Mouse (Mus musculus): Measurements from ENCODE around the gene Als2. TPM values are rescaled to one million over a fixed set of nuclear protein-coding genes. Genes with fewer than 3 reads are reported as not detected.
A peak's percentile ranks its signal among the peaks of the same experiment; 100 is the strongest.

The Als2 gene
- polyA plus RNA-seq (2016; fragmentation: Nextera tagmentation; extraction: Ambion mirVana): 11.0 and 13.2 TPM in 2 replicates

DNA sequence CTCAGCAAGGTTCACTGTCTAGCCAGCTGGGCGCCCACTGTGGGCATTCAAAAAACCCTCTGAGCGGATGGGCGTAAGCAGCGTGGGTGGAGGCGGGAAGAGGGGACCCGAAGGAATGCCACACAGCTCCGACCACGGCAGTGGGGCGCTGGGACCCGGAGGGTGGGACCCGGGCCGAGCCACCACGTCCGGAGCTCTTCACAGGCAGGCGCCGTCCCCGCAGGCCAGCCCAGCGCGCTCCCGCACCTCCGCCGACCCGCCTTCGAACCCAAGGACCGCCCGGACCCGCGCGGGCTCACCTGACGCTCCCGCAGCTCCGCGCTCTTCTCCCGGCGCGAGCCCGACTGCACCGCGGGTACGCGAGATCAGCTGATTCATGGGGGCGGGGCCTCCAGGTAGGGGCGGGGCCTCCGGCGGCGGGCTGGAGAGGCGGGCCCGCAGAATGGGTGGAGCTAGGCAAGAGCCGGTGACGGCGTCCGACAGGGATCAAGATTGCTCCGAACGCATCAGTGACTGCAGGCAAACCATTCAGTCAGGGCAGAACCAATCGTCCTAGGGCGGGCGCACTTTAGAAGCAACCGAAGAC is at the start of gene Als2:
Als2 (minus strand) TSS at position 376 of the 586 bp plus-strand sequence.
- Histone ChIP-seq H3K4me3 (peak within 1 kb of the TSS; percentile 63), H3K9me3 (replicated peaks) (no peaks in the 10 kb centered on the region), H3K27ac (peak within 1 kb of the TSS; percentile 87), H3K36me3 (no peaks in the 10 kb centered on the region), H3K27me3 (ENCODE audit: low read depth, poor library complexity, severe bottlenecking) (no peaks in the 10 kb centered on the region), H3K4me1 (peaks cover 3% of the 10 kb centered on the region; the same call in 1 of the 2 replicates)
- DNase-seq (ENCODE audit: low spot score): peak; percentile 100
- under 1% methylated on average over 58 of the region's 58 CpGs for WGBS

DNA sequence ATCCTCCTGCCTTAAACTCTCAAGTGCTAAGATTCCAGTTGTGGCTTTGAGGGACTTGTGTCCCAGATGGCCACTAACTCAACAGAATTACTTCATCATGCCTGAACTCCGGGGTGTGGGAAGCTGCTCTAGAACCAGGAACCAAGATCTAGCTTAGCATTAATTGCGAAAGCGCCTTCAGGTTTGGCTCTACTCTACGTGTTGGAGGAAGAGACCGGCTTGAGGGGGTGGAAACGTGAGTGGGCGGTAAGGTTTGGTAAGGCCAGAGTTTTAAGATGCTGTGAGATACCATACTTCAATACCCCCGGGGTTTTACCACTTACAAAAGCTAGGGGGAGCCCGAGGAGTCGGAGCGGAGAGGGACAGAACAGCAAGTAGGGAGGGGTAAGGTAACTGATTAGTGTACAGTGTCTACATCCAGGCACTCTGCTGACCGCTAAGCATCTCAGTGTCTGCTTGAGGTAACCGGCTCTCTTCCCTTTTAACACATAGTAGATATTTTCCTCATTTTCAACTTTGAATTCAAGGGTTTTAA is 49.4 kb upstream of the Als2 start:
- peaks cover 11% of the 10 kb centered on the region for H3K4me1 ChIP-seq
- no peak for DNase-seq (ENCODE audit: low spot score)
- H3K4me3 ChIP-seq: no peak overlapping the region
- H3K36me3 ChIP-seq: no peaks in the 10 kb centered on the region
- no peaks in the 10 kb centered on the region for H3K27me3 ChIP-seq (ENCODE audit: low read depth, poor library complexity, severe bottlenecking)
- H3K27ac ChIP-seq: no peak overlapping the region
- WGBS: 78% methylated on average over 13 of the region's 13 CpGs
- no peaks in the 10 kb centered on the region for H3K9me3 ChIP-seq (replicated peaks)

DNA sequence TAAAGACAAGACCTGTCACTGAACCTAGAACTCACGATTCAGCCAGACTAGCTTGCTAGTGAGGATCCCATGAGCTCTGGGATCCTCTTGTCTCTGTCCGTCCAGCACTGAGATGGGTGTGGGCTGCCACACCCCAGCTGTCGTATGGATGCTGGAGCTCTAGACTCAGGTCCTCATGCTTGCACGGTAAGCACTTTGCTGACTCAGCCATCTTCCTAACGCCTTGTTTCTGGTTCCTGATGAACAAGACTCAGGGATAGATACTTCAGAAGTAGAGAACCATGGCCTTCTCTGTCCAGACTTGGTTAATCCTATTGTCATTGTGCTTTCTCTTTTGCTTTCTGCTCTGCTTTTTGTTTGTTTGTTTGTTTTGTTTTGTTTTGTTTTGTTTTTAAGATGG is 48.8 kb upstream of the Als2 start:
- Histone ChIP-seq H3K9me3 (replicated peaks) (no peaks in the 10 kb centered on the region), H3K4me1 (peaks cover 6% of the 10 kb centered on the region), H3K4me3 (no peak overlapping the region), H3K36me3 (no peaks in the 10 kb centered on the region), H3K27ac (no peak overlapping the region), H3K27me3 (ENCODE audit: low read depth, poor library complexity, severe bottlenecking) (no peaks in the 10 kb centered on the region)
- no peak for DNase-seq (ENCODE audit: low spot score)
- WGBS: 93% methylated on average over 5 of the region's 5 CpGs

DNA sequence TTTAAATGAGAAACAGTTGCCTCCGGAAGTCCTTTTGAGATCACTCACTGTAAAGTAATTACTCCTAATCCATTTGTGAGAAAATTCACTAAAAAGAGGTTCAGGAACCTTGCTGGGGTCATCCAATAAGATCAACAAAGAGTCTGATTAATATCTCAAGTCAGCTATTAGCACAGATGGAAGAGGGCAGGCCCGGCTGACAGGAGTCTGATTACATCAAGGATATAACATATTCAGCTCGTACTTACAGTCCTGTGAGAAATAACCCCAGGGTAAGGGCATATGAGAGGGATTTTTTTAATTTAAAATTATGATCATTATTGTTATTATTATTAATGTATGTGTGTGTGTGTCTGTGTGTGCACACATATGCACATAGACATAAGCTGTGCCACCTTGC is 35.2 kb upstream of the Als2 start:
- H3K36me3 ChIP-seq: no peaks in the 10 kb centered on the region
- H3K4me3 ChIP-seq: no peak overlapping the region
- no peak for DNase-seq (ENCODE audit: low spot score)
- 37% methylated on average over 3 of the region's 3 CpGs for WGBS
- H3K27ac ChIP-seq: peak overlapping the region; percentile 73
- peaks cover 42% of the 10 kb centered on the region for H3K4me1 ChIP-seq
- H3K27me3 ChIP-seq (ENCODE audit: low read depth, poor library complexity, severe bottlenecking): no peaks in the 10 kb centered on the region
- H3K9me3 ChIP-seq (replicated peaks): no peaks in the 10 kb centered on the region

DNA sequence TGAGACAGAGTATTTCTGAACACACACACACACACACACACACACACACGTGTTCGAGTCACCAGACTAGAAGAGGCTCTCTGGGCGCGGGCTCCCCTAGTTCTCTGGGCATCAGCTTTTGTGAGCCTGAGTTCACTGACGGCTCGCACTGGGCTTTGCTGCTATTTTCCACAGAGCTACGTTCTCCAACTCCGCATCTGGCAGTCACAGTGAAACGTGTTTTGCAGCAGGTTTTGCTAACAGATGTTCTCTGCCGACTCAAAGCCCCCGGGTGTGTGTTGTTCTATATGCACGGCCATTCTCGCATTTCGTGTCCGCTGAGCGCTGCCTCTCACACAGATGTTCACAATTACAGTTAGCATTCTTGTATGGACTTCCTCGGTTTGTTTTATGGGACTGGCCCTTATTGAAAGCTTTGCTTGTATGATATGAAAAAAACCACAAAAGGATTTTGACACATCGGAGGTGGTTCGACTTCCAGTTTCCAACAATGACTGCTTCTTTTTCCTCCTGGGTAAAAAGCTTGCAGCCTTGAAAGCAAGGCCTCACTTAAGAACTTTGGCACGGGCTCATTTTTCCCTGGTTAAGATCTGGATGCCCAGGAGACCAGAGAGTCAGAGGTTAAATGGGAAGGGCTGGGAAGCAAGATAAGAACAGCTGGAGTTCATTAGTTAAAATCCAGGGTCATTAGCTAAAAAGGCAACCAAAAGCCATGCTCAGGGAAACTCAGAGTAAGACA is 33.1 kb upstream of the Als2 start:
- Histone ChIP-seq H3K4me1 (peaks cover 42% of the 10 kb centered on the region), H3K4me3 (peak overlapping the region; percentile 29)
- 19% methylated on average over 20 of the region's 20 CpGs for WGBS

DNA sequence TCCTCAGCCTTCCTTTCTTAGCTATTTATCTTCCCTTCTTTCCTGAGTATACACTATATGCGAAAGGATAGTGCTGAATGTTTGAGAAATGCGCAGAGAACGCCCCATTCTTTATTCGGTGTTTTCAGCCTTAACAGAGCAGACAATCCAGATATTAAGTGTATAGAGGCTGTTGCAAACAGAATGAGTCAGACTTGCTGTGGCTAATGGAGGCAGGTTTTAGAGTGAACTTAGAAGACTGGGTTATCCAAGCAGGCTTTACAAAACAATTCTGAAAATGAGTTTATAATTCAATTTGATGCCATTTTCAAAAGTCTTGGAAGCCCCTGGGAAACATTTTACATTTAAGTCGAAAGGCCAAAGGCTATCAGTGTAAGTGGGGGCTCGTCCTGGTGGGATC is 32.4 kb upstream of the Als2 start:
- no peaks in the 10 kb centered on the region for H3K9me3 ChIP-seq (replicated peaks)
- H3K4me3 ChIP-seq: peak overlapping the region; percentile 29
- no peak for DNase-seq (ENCODE audit: low spot score)
- peaks cover 42% of the 10 kb centered on the region for H3K4me1 ChIP-seq
- no peaks in the 10 kb centered on the region for H3K36me3 ChIP-seq
- 71% methylated on average over 6 of the region's 6 CpGs for WGBS
- H3K27ac ChIP-seq: peak overlapping the region; percentile 86
- H3K27me3 ChIP-seq (ENCODE audit: low read depth, poor library complexity, severe bottlenecking): no peaks in the 10 kb centered on the region

More for the DNA sequence above, 33.1 kb upstream of the Als2 start:
- Histone ChIP-seq H3K27me3 (ENCODE audit: low read depth, poor library complexity, severe bottlenecking) (no peaks in the 10 kb centered on the region), H3K9me3 (replicated peaks) (no peaks in the 10 kb centered on the region), H3K36me3 (no peaks in the 10 kb centered on the region), H3K27ac (peak overlapping the region; percentile 86)
- peak; percentile 87 for DNase-seq (ENCODE audit: low spot score)

DNA sequence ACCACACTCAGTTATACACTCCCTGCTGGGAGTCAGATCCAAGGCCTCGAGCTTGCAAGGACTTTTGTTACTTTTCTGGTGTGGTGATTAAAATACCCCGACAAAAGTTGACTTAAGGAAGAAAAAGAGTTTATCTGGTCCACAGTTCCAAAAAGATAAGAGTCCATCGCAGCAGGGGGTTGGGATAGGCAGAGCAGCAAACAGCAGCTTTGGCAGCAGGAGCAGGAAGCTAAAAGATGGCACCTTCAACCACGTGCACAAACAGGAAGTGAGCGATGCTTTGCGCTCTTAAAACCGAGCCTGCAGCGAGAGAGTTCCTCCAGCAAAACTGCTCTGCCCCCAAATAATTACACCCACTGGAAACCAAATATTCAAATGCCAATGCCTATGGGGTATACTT is 31.9 kb upstream of the Als2 start:
- H3K4me3 ChIP-seq: no peak overlapping the region
- H3K9me3 ChIP-seq (replicated peaks): no peaks in the 10 kb centered on the region
- no peaks in the 10 kb centered on the region for H3K36me3 ChIP-seq
- H3K4me1 ChIP-seq: peaks cover 42% of the 10 kb centered on the region
- no peaks in the 10 kb centered on the region for H3K27me3 ChIP-seq (ENCODE audit: low read depth, poor library complexity, severe bottlenecking)
- no peak for DNase-seq (ENCODE audit: low spot score)
- peak overlapping the region; percentile 86 for H3K27ac ChIP-seq
- WGBS: 51% methylated on average over 8 of the region's 8 CpGs

DNA sequence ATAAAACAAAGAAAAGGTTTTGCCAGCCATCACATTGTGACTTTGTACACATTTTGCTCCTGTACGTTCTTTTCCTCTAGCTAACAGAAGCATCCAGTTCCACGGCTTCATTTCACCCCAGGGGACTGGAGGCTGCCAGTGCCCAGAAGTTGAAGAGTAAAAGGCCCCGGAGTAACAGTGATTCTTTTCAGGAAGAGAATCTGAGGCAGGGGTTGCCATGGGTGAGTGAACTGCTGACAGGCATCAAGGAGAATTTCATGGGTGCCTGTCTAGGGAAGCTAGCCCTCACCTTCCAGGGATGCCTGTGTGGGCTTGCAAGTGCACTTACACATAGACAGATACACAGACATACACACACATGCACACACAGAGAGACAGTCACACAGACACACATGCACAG is 20.7 kb upstream of the Als2 start:
- 63% methylated on average over 3 of the region's 3 CpGs for WGBS
- H3K27me3 ChIP-seq (ENCODE audit: low read depth, poor library complexity, severe bottlenecking): no peaks in the 10 kb centered on the region
- H3K4me3 ChIP-seq: no peak overlapping the region
- H3K4me1 ChIP-seq: peaks cover 27% of the 10 kb centered on the region
- H3K27ac ChIP-seq: no peak overlapping the region
- DNase-seq (ENCODE audit: low spot score): no peak
- no peaks in the 10 kb centered on the region for H3K36me3 ChIP-seq
- H3K9me3 ChIP-seq (replicated peaks): no peaks in the 10 kb centered on the region

DNA sequence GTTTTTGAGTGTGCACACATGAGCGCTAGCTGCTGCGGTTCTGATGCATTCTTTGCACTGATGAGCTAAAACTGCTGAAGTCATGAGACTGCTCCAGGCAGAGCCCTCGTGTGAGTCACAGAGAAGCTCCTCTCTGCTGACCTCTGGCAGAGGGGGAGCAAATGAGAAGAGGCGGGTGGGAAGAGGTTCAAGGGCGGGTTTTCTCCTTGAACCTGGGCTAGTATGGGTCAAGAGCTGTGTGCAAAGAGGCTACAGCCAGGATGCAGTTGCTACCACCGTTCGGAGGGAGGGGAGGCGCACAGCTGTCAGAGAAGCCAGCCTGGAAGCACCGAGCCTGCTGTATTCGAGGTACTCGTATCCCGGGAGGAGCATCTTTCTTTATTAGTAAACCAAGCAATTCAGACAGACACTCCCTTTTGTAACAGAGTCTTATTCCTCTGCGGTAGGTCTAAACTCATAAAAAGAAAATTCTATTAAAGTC is 19.8 kb upstream of the Als2 start, which contains the start of gene Cdk15:
Cdk15 (plus strand) TSS at position 156 of the 481 bp plus-strand sequence.
- no peaks in the 10 kb centered on the region for H3K36me3 ChIP-seq
- no peaks in the 10 kb centered on the region for H3K27me3 ChIP-seq (ENCODE audit: low read depth, poor library complexity, severe bottlenecking)
- H3K9me3 ChIP-seq (replicated peaks): no peaks in the 10 kb centered on the region
- H3K4me3 ChIP-seq: peak within 1 kb of the TSS; percentile 24
- DNase-seq (ENCODE audit: low spot score): peak; percentile 46
- peaks cover 28% of the 10 kb centered on the region for H3K4me1 ChIP-seq
- peak within 1 kb of the TSS; percentile 58 for H3K27ac ChIP-seq
- WGBS: 14% methylated on average over 13 of the region's 13 CpGs

DNA sequence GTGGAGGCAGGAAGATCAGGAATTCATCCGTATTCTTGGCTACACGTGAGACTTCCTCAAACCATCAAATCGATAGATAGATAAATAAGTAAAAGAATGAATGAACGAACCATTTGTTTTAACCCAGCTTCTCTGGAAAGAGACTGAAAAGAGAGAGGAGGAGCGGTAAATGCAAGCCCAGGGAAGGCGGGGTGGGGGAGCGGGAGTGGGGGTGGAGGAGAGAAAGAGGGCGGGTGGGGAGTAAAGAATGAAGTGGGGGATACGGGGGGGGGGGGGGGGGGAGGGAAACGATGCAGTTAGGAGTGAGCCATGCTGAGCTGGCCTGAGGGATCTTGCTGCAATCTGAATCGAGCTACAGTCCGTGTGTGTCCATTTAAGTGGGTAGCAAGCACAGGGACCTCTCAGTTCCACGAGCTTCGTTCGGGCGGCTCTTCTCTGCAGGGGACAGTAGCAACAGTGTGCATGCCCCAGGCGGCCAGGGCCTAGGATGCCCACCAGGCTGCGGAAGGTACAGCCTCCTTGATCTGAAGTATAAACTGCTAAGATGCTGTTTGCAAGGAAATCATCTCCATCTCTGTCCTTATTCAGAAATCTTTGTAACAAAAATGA is 16.4 kb upstream of the Als2 start:
- 3% methylated on average over 15 of the region's 18 CpGs for WGBS
- DNase-seq (ENCODE audit: low spot score): peak; percentile 41

DNA sequence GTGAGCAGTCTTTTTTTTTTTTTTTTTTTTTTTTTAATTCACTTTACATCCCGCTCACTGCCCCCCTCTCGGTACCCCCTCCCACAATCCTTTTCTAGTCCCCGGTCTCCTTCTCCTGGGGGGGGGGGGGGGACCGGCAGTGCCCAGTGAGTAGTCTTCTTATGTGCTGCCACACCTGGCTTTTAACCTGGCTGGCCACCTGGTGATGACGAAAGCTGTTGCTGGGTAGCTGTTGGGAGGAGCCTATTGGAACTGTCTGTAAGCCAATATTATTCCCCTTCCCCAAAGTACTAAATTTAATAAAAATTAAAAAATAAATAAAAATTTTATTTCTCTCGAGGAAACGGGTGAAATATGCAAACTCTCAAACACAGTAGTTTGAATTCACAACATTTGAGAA is 15.7 kb upstream of the Als2 start:
- H3K27me3 ChIP-seq (ENCODE audit: low read depth, poor library complexity, severe bottlenecking): no peaks in the 10 kb centered on the region
- peak overlapping the region; percentile 42 for H3K4me3 ChIP-seq
- no peak overlapping the region for H3K27ac ChIP-seq
- peak; percentile 58 for DNase-seq (ENCODE audit: low spot score)
- no peaks in the 10 kb centered on the region for H3K36me3 ChIP-seq
- no peaks in the 10 kb centered on the region for H3K9me3 ChIP-seq (replicated peaks)
- 11% methylated on average over 6 of the region's 7 CpGs for WGBS
- H3K4me1 ChIP-seq: peaks cover 27% of the 10 kb centered on the region

More for the DNA sequence above, 16.4 kb upstream of the Als2 start:
- H3K36me3 ChIP-seq: no peaks in the 10 kb centered on the region
- no peaks in the 10 kb centered on the region for H3K27me3 ChIP-seq (ENCODE audit: low read depth, poor library complexity, severe bottlenecking)
- peak overlapping the region; percentile 42 for H3K4me3 ChIP-seq
- H3K27ac ChIP-seq: 0 out of 2 replicates have a peak overlapping the region, but pooled peaks have one; percentile 54
- peaks cover 28% of the 10 kb centered on the region for H3K4me1 ChIP-seq
- H3K9me3 ChIP-seq (replicated peaks): no peaks in the 10 kb centered on the region

DNA sequence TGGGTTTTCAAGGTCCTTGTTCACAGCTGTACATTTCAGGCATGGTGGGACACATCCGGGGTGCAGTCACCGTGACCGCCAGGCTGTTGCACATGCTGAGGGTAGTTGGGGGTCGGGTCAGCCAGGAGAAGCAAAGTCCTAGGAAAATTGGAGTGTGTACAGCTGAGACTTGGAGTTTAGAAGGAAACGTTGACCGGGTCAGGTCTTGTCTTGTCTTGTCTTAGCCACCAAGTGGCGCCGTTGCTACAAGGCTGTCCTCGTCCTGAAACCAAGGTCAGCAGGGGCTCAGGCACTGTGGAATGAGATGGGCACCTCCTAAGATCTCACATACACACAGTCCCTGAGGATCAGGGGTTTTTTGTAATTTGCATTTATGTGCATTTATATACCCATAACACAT is 10.6 kb upstream of the Als2 start:
- 6% methylated on average over 9 of the region's 9 CpGs for WGBS
- Histone ChIP-seq H3K4me1 (0 out of 2 replicates have a peak, but pooled peaks cover 4% of the 10 kb centered on the region), H3K9me3 (replicated peaks) (no peaks in the 10 kb centered on the region), H3K36me3 (no peaks in the 10 kb centered on the region), H3K27ac (no peak overlapping the region), H3K27me3 (ENCODE audit: low read depth, poor library complexity, severe bottlenecking) (no peaks in the 10 kb centered on the region), H3K4me3 (no peak overlapping the region)
- DNase-seq (ENCODE audit: low spot score): peak; percentile 75

DNA sequence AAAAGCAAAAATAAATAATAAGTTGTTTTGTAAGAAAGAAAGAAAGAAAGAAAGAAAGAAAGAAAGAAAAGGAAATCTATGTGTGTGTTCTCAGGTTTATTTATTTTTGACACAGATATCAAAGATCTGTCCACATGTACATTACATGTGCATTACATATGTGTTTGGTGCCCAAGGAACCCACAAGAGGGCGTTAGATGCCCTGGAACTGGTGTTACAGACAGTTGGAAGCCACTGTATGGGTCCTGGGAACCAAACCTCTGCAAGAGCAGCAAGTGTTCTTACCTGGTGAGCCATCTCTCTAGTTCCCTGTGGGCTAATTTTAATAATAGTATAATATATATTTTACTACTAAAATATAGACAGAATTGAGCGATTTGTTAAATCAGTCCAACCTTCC is 6.7 kb upstream of the Als2 start:
- DNase-seq (ENCODE audit: low spot score): no peak
- no peaks in the 10 kb centered on the region for H3K9me3 ChIP-seq (replicated peaks)
- WGBS: 67% methylated on average over 2 of the region's 2 CpGs
- H3K27ac ChIP-seq: no peak overlapping the region
- H3K4me1 ChIP-seq: 0 out of 2 replicates have a peak, but pooled peaks cover 4% of the 10 kb centered on the region
- H3K27me3 ChIP-seq (ENCODE audit: low read depth, poor library complexity, severe bottlenecking): no peaks in the 10 kb centered on the region
- H3K36me3 ChIP-seq: no peaks in the 10 kb centered on the region
- no peak overlapping the region for H3K4me3 ChIP-seq
